8 mouse cellular contexts compared by ENCODE assay signal in genomic region chr13:74316386-74316785, GRCm38 (mm10). TPM values are rescaled to one million over a fixed set of nuclear protein-coding genes. Genes with fewer than 3 reads are reported as not detected.
A peak's percentile ranks its signal among the peaks of the same experiment; 100 is the strongest.
DNase-seq lines count a peak whose midpoint lies in the region; ATAC-seq and TF ChIP-seq lines count a peak whose summit lies in the region.

No protein-coding gene starts in this region.

- H3K9ac ChIP-seq in heart, adult 2 months (ENCODE audit: low read depth, low read length): peak overlapping the region; percentile 85
- peak overlapping the region; percentile 73 for H3K9ac ChIP-seq in CH12.LX (ENCODE audit: insufficient read depth, low read depth)
- peak overlapping the region; percentile 82 for H3K9ac ChIP-seq in forebrain, embryonic 13.5 days
- peak overlapping the region; percentile 91 for H3K9ac ChIP-seq in liver, embryonic 14.5 days (replicated peaks)

- no peak for ATAC-seq in forebrain, embryonic 13.5 days
- ATAC-seq in liver, embryonic 14.5 days (ENCODE audit: insufficient read depth): no peak

- no peaks in the 10 kb centered on the region; the same call in 1 of the 2 replicates for H3K4me1 ChIP-seq in heart, adult 2 months (ENCODE audit: control insufficient read depth, insufficient read depth, low read length)
- H3K4me1 ChIP-seq in CH12.LX (ENCODE audit: control insufficient read depth in 1 of 2, insufficient read depth in 2 of 2): peaks cover 0 to 25% of the 10 kb centered on the region in 2 experiments; a peak in 2 of 4 replicates
- peaks cover 16% of the 10 kb centered on the region for H3K4me1 ChIP-seq in forebrain, embryonic 13.5 days
- H3K4me1 ChIP-seq in liver, embryonic 14.5 days (replicated peaks; ENCODE audit: control insufficient read depth in 2 of 2, insufficient read depth in 2 of 2, low read length in 1 of 2): peaks cover 14 to 18% of the 10 kb centered on the region in 2 experiments

- 15% methylated on average over 4 of the region's 4 CpGs for WGBS in heart, adult 2 months
- 28% methylated on average over 4 of the region's 4 CpGs for WGBS in forebrain, embryonic 13.5 days
- 18% methylated on average over 4 of the region's 4 CpGs for WGBS in liver, embryonic 14.5 days (ENCODE audit: insufficient replicate concordance)

- no peaks in the 10 kb centered on the region for H3K9me3 ChIP-seq in CH12.LX (replicated peaks; ENCODE audit: low read length)
- H3K9me3 ChIP-seq in forebrain, embryonic 13.5 days (replicated peaks): no peaks in the 10 kb centered on the region
- no peaks in the 10 kb centered on the region for H3K9me3 ChIP-seq in liver, embryonic 14.5 days (ENCODE audit: control insufficient read depth, low read length)

- dilution Hi-C loops in CH12.LX (cut with MboI; ENCODE audit: extremely low pct_ligation_motif_present, extremely low pct_unique_long_range_greater_than_20kb, low sequenced_read_pairs): no loop called here

- TF ChIP-seq CTCF in heart, adult 2 months (IDR thresholded peaks at IDR 0.05): no peak
- no peak for TF ChIP-seq CTCF in CH12.LX (conservative IDR thresholded peaks at IDR 0.05 in 1 of 2, IDR thresholded peaks at IDR 0.05 in 1 of 2; ENCODE audit: low read depth in 2 of 2, low read length in 2 of 2)
- no peak for TF ChIP-seq CTCF in liver, embryonic 14.5 days (IDR thresholded peaks at IDR 0.05; ENCODE audit: low read depth)

- no peak for DNase-seq in heart, adult 2 months
- DNase-seq in heart, postnatal 10 days: no peak
- no peak for DNase-seq in CH12.LX (ENCODE audit: extremely low read depth)
- no peak for DNase-seq in liver, embryonic 14.5 days (ENCODE audit: low read depth in 3 of 3, low spot score in 3 of 3)
- DNase-seq in cerebellum, postnatal 25 days: no peak
- no peak for DNase-seq in right cerebral cortex, postnatal 10 days (ENCODE audit: low spot score in 2 of 2)
- no peak for DNase-seq in adrenal gland, postnatal 4 days (ENCODE audit: low spot score in 2 of 2)

- TF ChIP-seq POLR2A in heart, adult 2 months (IDR thresholded peaks at IDR 0.05; ENCODE audit: insufficient read depth, low read depth, low read length): no peak
- no peak for TF ChIP-seq POLR2A in CH12.LX (IDR thresholded peaks at IDR 0.05; ENCODE audit: low read depth, low read length)

- TF ChIP-seq RAD21 in CH12.LX (IDR thresholded peaks at IDR 0.05; ENCODE audit: low read depth, low read length): no peak

- H3K36me3 ChIP-seq in heart, adult 2 months (ENCODE audit: control insufficient read depth, insufficient read depth, low read length): peaks cover 10% of the 10 kb centered on the region; the same call in 1 of the 2 replicates
- H3K36me3 ChIP-seq in CH12.LX (replicated peaks in 1 of 2; ENCODE audit: control insufficient read depth in 1 of 2, insufficient read depth in 1 of 2, low read length in 1 of 2): peaks cover 18 to 50% of the 10 kb centered on the region in 2 experiments
- peaks cover 24% of the 10 kb centered on the region for H3K36me3 ChIP-seq in forebrain, embryonic 13.5 days (ENCODE audit: poor library complexity, severe bottlenecking)
- H3K36me3 ChIP-seq in liver, embryonic 14.5 days (replicated peaks; ENCODE audit: control insufficient read depth, insufficient read depth, low read depth): peaks cover 4% of the 10 kb centered on the region; the same call in 1 of the 2 replicates

- peak overlapping the region; percentile 73 for H3K4me2 ChIP-seq in CH12.LX (ENCODE audit: insufficient read depth, low read depth, poor library complexity, severe bottlenecking)
- H3K4me2 ChIP-seq in forebrain, embryonic 13.5 days: peak overlapping the region; percentile 77
- peak overlapping the region; percentile 93 for H3K4me2 ChIP-seq in liver, embryonic 14.5 days (ENCODE audit: low read depth)

- in situ Hi-C loops in CH12.LX (cut with MboI; ENCODE audit: low pct_ligation_motif_present, low pct_unique_long_range_greater_than_20kb, low sequenced_read_pairs): no loop called here

- H3K27ac ChIP-seq in heart, adult 2 months: peak overlapping the region; percentile 87
- 0 out of 2 replicates have a peak overlapping the region, but pooled peaks have one; percentile 3 for H3K27ac ChIP-seq in CH12.LX (ENCODE audit: insufficient read depth, low read depth)
- H3K27ac ChIP-seq in forebrain, embryonic 13.5 days: peak overlapping the region; percentile 22; the same call in 1 of the 2 replicates
- peak overlapping the region; percentile 48; the same call in 1 of the 2 replicates for H3K27ac ChIP-seq in liver, embryonic 14.5 days

- peak overlapping the region; percentile 99 for H3K4me3 ChIP-seq in heart, adult 2 months
- peak overlapping the region; percentile 84 to 97 (median 90) for H3K4me3 ChIP-seq in CH12.LX (replicated peaks in 1 of 3; ENCODE audit: low read depth in 2 of 3, low read length in 2 of 3, poor library complexity in 1 of 3)
- H3K4me3 ChIP-seq in forebrain, embryonic 13.5 days: peak overlapping the region; percentile 69
- peak overlapping the region; percentile 79 to 97 for H3K4me3 ChIP-seq in liver, embryonic 14.5 days (ENCODE audit: insufficient read depth in 1 of 2, low read depth in 2 of 2, low read length in 2 of 2)

- intact Hi-C loops in heart, adult 2 months (cut with DNase I): no loop called here
- intact Hi-C loops in heart, postnatal 10 days (cut with DNase I): no loop called here

- no peaks in the 10 kb centered on the region for H3K27me3 ChIP-seq in heart, adult 2 months (ENCODE audit: control insufficient read depth, insufficient read depth, low read length)
- H3K27me3 ChIP-seq in CH12.LX (replicated peaks): no peaks in the 10 kb centered on the region
- no peaks in the 10 kb centered on the region for H3K27me3 ChIP-seq in forebrain, embryonic 13.5 days
- H3K27me3 ChIP-seq in liver, embryonic 14.5 days (ENCODE audit: control insufficient read depth, insufficient read depth, low read length): no peaks in the 10 kb centered on the region

- H3K79me2 ChIP-seq in heart, adult 2 months (replicated peaks; ENCODE audit: control insufficient read depth, insufficient read depth, low read length): peaks cover 2% of the 10 kb centered on the region
- H3K79me2 ChIP-seq in CH12.LX (replicated peaks; ENCODE audit: control insufficient read depth, extremely low read depth, insufficient read depth, poor library complexity, severe bottlenecking): peaks cover 25% of the 10 kb centered on the region

- TF ChIP-seq EP300 in heart, adult 2 months (IDR thresholded peaks at IDR 0.05; ENCODE audit: insufficient read depth, low read depth, low read length): no peak
- no peak for TF ChIP-seq EP300 in CH12.LX (IDR thresholded peaks at IDR 0.05; ENCODE audit: low read length)
- no peak for TF ChIP-seq EP300 in liver, embryonic 14.5 days (IDR thresholded peaks at IDR 0.05; ENCODE audit: low read depth)

RNA-seq across cellular contexts. Expression of gene Pdcd6, which starts 1.0 kb away (rescaled TPM):
- 10 to 100 TPM; 40.2 to 43.5 TPM for total RNA-seq in heart, adult 2 months (2021)
- 51.0 and 84.2 TPM in 2 replicates for polyA plus RNA-seq in heart, adult 2 months (2012; rRNA removed)
- total RNA-seq in heart, postnatal 10 days (2021): 10 to 100 TPM; 54.5 to 54.8 TPM
- total RNA-seq in CH12.LX (2012; rRNA removed): 124 and 134 TPM in 2 replicates
- 213 and 246 TPM in 2 replicates for total RNA-seq in CH12.LX (2014; rRNA removed)
- polyA plus RNA-seq in CH12.LX (2012; ENCODE audit: insufficient read length, low read depth): 136 and 139 TPM in 2 replicates
- polyA plus RNA-seq in forebrain, embryonic 13.5 days (2015; fragmentation: Nextera tagmentation; extraction: Ambion mirVana): 129 and 132 TPM in 2 replicates
- polyA plus RNA-seq in liver, embryonic 14.5 days (2012; rRNA removed): 49.8 and 56.0 TPM in 2 replicates
- polyA plus RNA-seq in liver, embryonic 14.5 days (2014; fragmentation: Nextera tagmentation; extraction: Ambion mirVana): 73.4 and 80.9 TPM in 2 replicates
- total RNA-seq in adrenal gland, postnatal 4 days (2021): 100 to 1,000 TPM; 143 to 145 TPM

RNA-seq across cellular contexts. Expression of gene Ahrr, which starts 24.3 kb away (rescaled TPM):
- under 1 TPM; 0.89 to 0.91 TPM for total RNA-seq in heart, adult 2 months (2021)
- polyA plus RNA-seq in heart, adult 2 months (2012; rRNA removed): 1.2 and 2.7 TPM in 2 replicates
- total RNA-seq in heart, postnatal 10 days (2021): 1 to 10 TPM in 1 of 2 experiments, under 1 TPM in 1; 0.98 to 1.6 TPM
- total RNA-seq in CH12.LX (2012; rRNA removed) (0.84 and 1.0 TPM in 2 replicates), CH12.LX (2014; rRNA removed) (1.0 and 1.2 TPM in 2 replicates)
- polyA plus RNA-seq in CH12.LX (2012; ENCODE audit: insufficient read length, low read depth): 0.90 and 1.0 TPM in 2 replicates
- 0.71 and 0.91 TPM in 2 replicates for polyA plus RNA-seq in forebrain, embryonic 13.5 days (2015; fragmentation: Nextera tagmentation; extraction: Ambion mirVana)
- 0.05 and 0.08 TPM in 2 replicates for polyA plus RNA-seq in liver, embryonic 14.5 days (2012; rRNA removed)
- polyA plus RNA-seq in liver, embryonic 14.5 days (2014; fragmentation: Nextera tagmentation; extraction: Ambion mirVana): 0.05 and 0.17 TPM in 2 replicates
- 1 to 10 TPM; 2.3 to 2.4 TPM for total RNA-seq in adrenal gland, postnatal 4 days (2021)

RNA-seq across cellular contexts. Expression of gene Sdha, which starts 33.7 kb away (rescaled TPM):
- total RNA-seq in heart, adult 2 months (2021): 1,000 to 10,000 TPM; 1,363 to 1,571 TPM
- polyA plus RNA-seq in heart, adult 2 months (2012; rRNA removed): 687 and 1,076 TPM in 2 replicates
- 1,000 to 10,000 TPM; 1,198 to 1,226 TPM for total RNA-seq in heart, postnatal 10 days (2021)
- 161 and 165 TPM in 2 replicates for total RNA-seq in CH12.LX (2012; rRNA removed)
- 107 and 120 TPM in 2 replicates for total RNA-seq in CH12.LX (2014; rRNA removed)
- polyA plus RNA-seq in CH12.LX (2012; ENCODE audit: insufficient read length, low read depth): 249 and 255 TPM in 2 replicates
- 228 and 243 TPM in 2 replicates for polyA plus RNA-seq in forebrain, embryonic 13.5 days (2015; fragmentation: Nextera tagmentation; extraction: Ambion mirVana)
- polyA plus RNA-seq in liver, embryonic 14.5 days (2012; rRNA removed): 56.6 and 78.7 TPM in 2 replicates
- 118 and 130 TPM in 2 replicates for polyA plus RNA-seq in liver, embryonic 14.5 days (2014; fragmentation: Nextera tagmentation; extraction: Ambion mirVana)
- total RNA-seq in adrenal gland, postnatal 4 days (2021): 100 to 1,000 TPM; 450 to 473 TPM

RNA-seq across cellular contexts. Expression of gene Ccdc127, which starts 33.7 kb away (rescaled TPM):
- total RNA-seq in heart, adult 2 months (2021): 10 to 100 TPM; 51.3 to 53.5 TPM
- polyA plus RNA-seq in heart, adult 2 months (2012; rRNA removed): 5.5 and 7.5 TPM in 2 replicates
- total RNA-seq in heart, postnatal 10 days (2021): 10 to 100 TPM; 47.4 to 51.8 TPM
- total RNA-seq in CH12.LX (2012; rRNA removed) (40.8 and 53.8 TPM in 2 replicates), CH12.LX (2014; rRNA removed) (45.3 and 51.8 TPM in 2 replicates)
- polyA plus RNA-seq in CH12.LX (2012; ENCODE audit: insufficient read length, low read depth): 57.4 and 57.5 TPM in 2 replicates
- 51.0 and 52.2 TPM in 2 replicates for polyA plus RNA-seq in forebrain, embryonic 13.5 days (2015; fragmentation: Nextera tagmentation; extraction: Ambion mirVana)
- polyA plus RNA-seq in liver, embryonic 14.5 days (2012; rRNA removed): 2.1 and 4.4 TPM in 2 replicates
- 16.2 and 16.7 TPM in 2 replicates for polyA plus RNA-seq in liver, embryonic 14.5 days (2014; fragmentation: Nextera tagmentation; extraction: Ambion mirVana)
- 10 to 100 TPM; 48.3 to 50.8 TPM for total RNA-seq in adrenal gland, postnatal 4 days (2021)

RNA-seq across cellular contexts. Expression of gene Lrrc14b, which starts 47.4 kb away (rescaled TPM):
- 10 to 100 TPM; 69.4 to 75.1 TPM for total RNA-seq in heart, adult 2 months (2021)
- 99.4 and 167 TPM in 2 replicates for polyA plus RNA-seq in heart, adult 2 months (2012; rRNA removed)
- total RNA-seq in heart, postnatal 10 days (2021): 10 to 100 TPM; 41.9 to 49.7 TPM
- total RNA-seq in CH12.LX (2012; rRNA removed) (0.17 TPM in 2 replicates), CH12.LX (2014; rRNA removed) (not detected in 2 replicates)
- not detected in 2 replicates for polyA plus RNA-seq in CH12.LX (2012; ENCODE audit: insufficient read length, low read depth)
- not detected in 2 replicates for polyA plus RNA-seq in forebrain, embryonic 13.5 days (2015; fragmentation: Nextera tagmentation; extraction: Ambion mirVana)
- 0.01 and 0.02 TPM in 2 replicates for polyA plus RNA-seq in liver, embryonic 14.5 days (2012; rRNA removed)
- polyA plus RNA-seq in liver, embryonic 14.5 days (2014; fragmentation: Nextera tagmentation; extraction: Ambion mirVana): not detected in 2 replicates
- 1 to 10 TPM in 1 of 2 experiments, under 1 TPM in 1; 0.78 to 1.5 TPM for total RNA-seq in adrenal gland, postnatal 4 days (2021)

Comparison
In these comparisons a context has a peak if more than half of its experiments do, and no peak if none do; other contexts are left out.
1. H3K27ac ChIP-seq: peak in every context shown above with its lines; median percentile 87 in heart, adult 2 months; 48 in liver, embryonic 14.5 days; 22 in forebrain, embryonic 13.5 days; 3 in CH12.LX.